Mouse (Mus musculus): ENCODE results near the gene Nptn.

DNA sequence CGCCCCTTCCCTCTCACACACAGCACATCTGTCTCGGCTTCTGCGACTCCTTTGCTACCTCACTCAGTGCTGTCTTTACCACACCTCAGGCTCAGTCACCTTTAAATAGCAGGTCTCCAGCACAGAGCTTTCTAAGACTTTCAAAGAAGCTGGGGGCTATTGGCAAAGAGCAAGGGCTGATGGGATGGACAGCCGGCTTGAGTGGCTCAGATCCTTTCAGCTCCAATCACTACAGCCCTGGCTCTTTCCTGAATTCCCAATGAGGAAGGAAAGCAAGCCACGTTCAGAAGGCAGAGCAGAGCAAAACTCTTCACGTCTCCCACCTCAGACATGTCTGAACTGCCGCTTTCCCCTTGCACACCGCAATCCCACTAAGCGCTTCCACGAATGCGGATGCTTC, 92.7 kb downstream of the Nptn start:
- TF ChIP-seq CTCF (IDR thresholded peaks at IDR 0.05; ENCODE audit: control insufficient read depth, insufficient read depth, insufficient replicate concordance, low read depth, low read length): no peak
- TF ChIP-seq POLR2A (IDR thresholded peaks at IDR 0.05; ENCODE audit: control insufficient read depth, low read depth, low read length): no peak

Data from testis, adult 2 months (tissue).